Mouse (Mus musculus): ENCODE measurements around the gene Ankrd13d. TPM values are rescaled to one million over a fixed set of nuclear protein-coding genes. Genes with fewer than 3 reads are reported as not detected.

Gene Ankrd13d
- polyA plus RNA-seq, 1 experiment from 2014 or later, result 13.5 TPM

Small RNA genes lying within 50 kb of the gene (microRNA-seq; reads per million reads assigned to microRNA genes)
- gene Mir6985, result not detected

Other genes with a start within 250 kb of the Ankrd13d start
- gene Gstp1, start 245.2 kb downstream of the Ankrd13d start, polyA plus RNA-seq (2015; fragmentation: Nextera tagmentation; extraction: Ambion mirVana), result 535 and 609 TPM in 2 replicates
- gene Gstp2, start 237.1 kb downstream of the Ankrd13d start, polyA plus RNA-seq (2015; fragmentation: Nextera tagmentation; extraction: Ambion mirVana), result 1.2 and 3.4 TPM in 2 replicates
- 0.32 and 0.41 TPM in 2 replicates for gene Gstp3, start 223.6 kb downstream of the Ankrd13d start, polyA plus RNA-seq (2015; fragmentation: Nextera tagmentation; extraction: Ambion mirVana)
- gene Cabp2, start 201.6 kb downstream of the Ankrd13d start, polyA plus RNA-seq (2015; fragmentation: Nextera tagmentation; extraction: Ambion mirVana), result not detected in 2 replicates
- 55.6 and 62.3 TPM in 2 replicates for gene Cdk2ap2, start 186.0 kb downstream of the Ankrd13d start, polyA plus RNA-seq (2015; fragmentation: Nextera tagmentation; extraction: Ambion mirVana)
- 6.4 and 8.3 TPM in 2 replicates for gene Pitpnm1, start 183.1 kb downstream of the Ankrd13d start, polyA plus RNA-seq (2015; fragmentation: Nextera tagmentation; extraction: Ambion mirVana)
- gene Aip, start 157.3 kb downstream of the Ankrd13d start, polyA plus RNA-seq (2015; fragmentation: Nextera tagmentation; extraction: Ambion mirVana), result 97.6 and 107 TPM in 2 replicates
- gene Gpr152, start 143.3 kb downstream of the Ankrd13d start, polyA plus RNA-seq (2015; fragmentation: Nextera tagmentation; extraction: Ambion mirVana), result not detected in 2 replicates
- not detected in 2 replicates for gene Cabp4, start 139.1 kb downstream of the Ankrd13d start, polyA plus RNA-seq (2015; fragmentation: Nextera tagmentation; extraction: Ambion mirVana)
- 129 and 150 TPM in 2 replicates for gene Coro1b, start 134.5 kb downstream of the Ankrd13d start, polyA plus RNA-seq (2015; fragmentation: Nextera tagmentation; extraction: Ambion mirVana)
- gene Ptprcap, start 129.5 kb downstream of the Ankrd13d start, polyA plus RNA-seq (2015; fragmentation: Nextera tagmentation; extraction: Ambion mirVana), result 2.8 and 3.0 TPM in 2 replicates
- 65.5 and 69.6 TPM in 2 replicates for gene Rps6kb2, start 119.8 kb downstream of the Ankrd13d start, polyA plus RNA-seq (2015; fragmentation: Nextera tagmentation; extraction: Ambion mirVana)
- gene Carns1, start 107.7 kb downstream of the Ankrd13d start, polyA plus RNA-seq (2015; fragmentation: Nextera tagmentation; extraction: Ambion mirVana), result 1.7 and 3.0 TPM in 2 replicates
- 1.8 and 3.1 TPM in 2 replicates for gene Tbc1d10c, start 91.9 kb downstream of the Ankrd13d start, polyA plus RNA-seq (2015; fragmentation: Nextera tagmentation; extraction: Ambion mirVana)
- gene Ppp1ca, start 91.1 kb downstream of the Ankrd13d start, polyA plus RNA-seq (2015; fragmentation: Nextera tagmentation; extraction: Ambion mirVana), result 788 and 789 TPM in 2 replicates
- gene Rad9a, start 81.5 kb downstream of the Ankrd13d start, polyA plus RNA-seq (2015; fragmentation: Nextera tagmentation; extraction: Ambion mirVana), result 34.1 and 37.3 TPM in 2 replicates
- gene Clcf1, start 68.9 kb downstream of the Ankrd13d start, polyA plus RNA-seq (2015; fragmentation: Nextera tagmentation; extraction: Ambion mirVana), result 11.1 and 11.5 TPM in 2 replicates
- not detected in 2 replicates for gene AC109138.7, start 68.8 kb downstream of the Ankrd13d start, polyA plus RNA-seq (2015; fragmentation: Nextera tagmentation; extraction: Ambion mirVana)
- 21.2 and 24.9 TPM in 2 replicates for gene Pold4, start 51.2 kb downstream of the Ankrd13d start, polyA plus RNA-seq (2015; fragmentation: Nextera tagmentation; extraction: Ambion mirVana)
- 17.4 and 20.3 TPM in 2 replicates for gene Ssh3, start 14.0 kb downstream of the Ankrd13d start, polyA plus RNA-seq (2015; fragmentation: Nextera tagmentation; extraction: Ambion mirVana)
- gene Grk2, start 23.1 kb upstream of the Ankrd13d start, polyA plus RNA-seq (2015; fragmentation: Nextera tagmentation; extraction: Ambion mirVana), result 17.0 and 19.6 TPM in 2 replicates
- 53.6 and 59.4 TPM in 2 replicates for gene Kdm2a, start 115.1 kb upstream of the Ankrd13d start, polyA plus RNA-seq (2015; fragmentation: Nextera tagmentation; extraction: Ambion mirVana)
- 39.2 and 42.7 TPM in 2 replicates for gene Rhod, start 156.3 kb upstream of the Ankrd13d start, polyA plus RNA-seq (2015; fragmentation: Nextera tagmentation; extraction: Ambion mirVana)
- 2.0 and 2.3 TPM in 2 replicates for gene Syt12, start 194.3 kb upstream of the Ankrd13d start, polyA plus RNA-seq (2015; fragmentation: Nextera tagmentation; extraction: Ambion mirVana)
- not detected in 2 replicates for gene 2010003K11Rik, start 215.4 kb upstream of the Ankrd13d start, polyA plus RNA-seq (2015; fragmentation: Nextera tagmentation; extraction: Ambion mirVana)
- gene Pcx, start 227.3 kb upstream of the Ankrd13d start, polyA plus RNA-seq (2015; fragmentation: Nextera tagmentation; extraction: Ambion mirVana), result 24.8 and 26.3 TPM in 2 replicates

Measured in embryonic facial prominence, embryonic 13.5 days (tissue).